Comparison of ENCODE assay signal across 23 mouse cellular contexts in genomic region chr4:114469881-114470280, GRCm38 (mm10).
DNase-seq lines count a peak whose midpoint lies in the region; ATAC-seq and TF ChIP-seq lines count a peak whose summit lies in the region.
"Had no signal": no experiment of that assay in that cellular context is flagged by ENCODE, and none has a peak within 500 bp of the region (broad histone marks: within the 10 kb centered on the region; RNA-seq: fewer than 3 reads in every experiment).

No protein-coding gene starts in this region.

- H3K4me1 ChIP-seq in hindbrain, embryonic 16.5 days (ENCODE audit: control insufficient read depth, insufficient read depth, low read depth, low read length): peaks cover 5% of the 10 kb centered on the region; the same call in 1 of the 2 replicates
- H3K4me1 ChIP-seq in hindbrain, embryonic 11.5 days (replicated peaks; ENCODE audit: control insufficient read depth, insufficient read depth, low read length): no peaks in the 10 kb centered on the region
- peaks cover 9% of the 10 kb centered on the region for H3K4me1 ChIP-seq in intestine, embryonic 16.5 days (ENCODE audit: control insufficient read depth, insufficient read depth, low read length)
- H3K4me1 ChIP-seq: forebrain, embryonic 15.5 days had no signal

- no peak overlapping the region for H3K4me3 ChIP-seq in hindbrain, embryonic 16.5 days (ENCODE audit: low read length)
- H3K4me3 ChIP-seq in hindbrain, embryonic 11.5 days (ENCODE audit: low read depth, low read length): no peak overlapping the region
- H3K4me3 ChIP-seq in intestine, embryonic 16.5 days (ENCODE audit: low read length): no peak overlapping the region
- no peak overlapping the region for H3K4me3 ChIP-seq in layer of hippocampus, adult 2 months
- H3K4me3 ChIP-seq: embryonic facial prominence, embryonic 10.5 days; embryonic facial prominence, embryonic 12.5 days; forebrain, embryonic 13.5 days; forebrain, embryonic 15.5 days had no signal

- no peak overlapping the region for H3K4me2 ChIP-seq in hindbrain, embryonic 16.5 days (ENCODE audit: low read length)
- H3K4me2 ChIP-seq in hindbrain, embryonic 11.5 days (replicated peaks; ENCODE audit: low read depth, low read length): no peak overlapping the region
- no peak overlapping the region for H3K4me2 ChIP-seq in intestine, embryonic 16.5 days (ENCODE audit: low read depth, low read length)
- H3K4me2 ChIP-seq: embryonic facial prominence, embryonic 12.5 days; forebrain, embryonic 13.5 days; forebrain, embryonic 15.5 days had no signal

- no peak overlapping the region for H3K9ac ChIP-seq in hindbrain, embryonic 16.5 days (ENCODE audit: low read depth, low read length)
- H3K9ac ChIP-seq in hindbrain, embryonic 11.5 days (ENCODE audit: low read depth, low read length): no peak overlapping the region
- no peak overlapping the region for H3K9ac ChIP-seq in intestine, embryonic 16.5 days (ENCODE audit: low read depth, low read length)
- H3K9ac ChIP-seq: embryonic facial prominence, embryonic 12.5 days; forebrain, embryonic 13.5 days; forebrain, embryonic 15.5 days; forebrain, postnatal 0 days had no signal

- no peaks in the 10 kb centered on the region for H3K27me3 ChIP-seq in hindbrain, embryonic 16.5 days (replicated peaks; ENCODE audit: control insufficient read depth, insufficient read depth, low read length)
- H3K27me3 ChIP-seq in hindbrain, embryonic 11.5 days (ENCODE audit: control insufficient read depth, insufficient read depth, low read length): no peaks in the 10 kb centered on the region
- H3K27me3 ChIP-seq in intestine, embryonic 16.5 days (replicated peaks; ENCODE audit: control insufficient read depth, insufficient read depth, low read length): no peaks in the 10 kb centered on the region
- H3K27me3 ChIP-seq: forebrain, embryonic 13.5 days; forebrain, embryonic 15.5 days had no signal

- 38% methylated on average over 1 of the region's 1 CpGs for WGBS in hindbrain, embryonic 16.5 days
- WGBS in hindbrain, embryonic 11.5 days: 54% methylated on average over 1 of the region's 1 CpGs
- WGBS in intestine, embryonic 16.5 days: 57% methylated on average over 1 of the region's 1 CpGs

- no peaks in the 10 kb centered on the region for H3K9me3 ChIP-seq in hindbrain, embryonic 16.5 days (ENCODE audit: control insufficient read depth, low read length)
- H3K9me3 ChIP-seq in hindbrain, embryonic 11.5 days (ENCODE audit: control insufficient read depth, low read length): no peaks in the 10 kb centered on the region
- no peaks in the 10 kb centered on the region for H3K9me3 ChIP-seq in intestine, embryonic 16.5 days (ENCODE audit: control insufficient read depth, low read length)
- H3K9me3 ChIP-seq: embryonic facial prominence, embryonic 10.5 days; embryonic facial prominence, embryonic 12.5 days; forebrain, embryonic 13.5 days; forebrain, embryonic 15.5 days had no signal

- ATAC-seq in hindbrain, embryonic 16.5 days: peak; percentile 57; the same call in 1 of the 2 replicates
- ATAC-seq in hindbrain, embryonic 11.5 days (ENCODE audit: low FRiP score): no peak
- ATAC-seq in intestine, embryonic 16.5 days: no peak
- ATAC-seq: CD4-positive, CD25-positive, alpha-beta regulatory T cell, adult 4 months; forebrain, embryonic 13.5 days; forebrain, embryonic 15.5 days; forebrain, postnatal 0 days had no signal

- no peak for DNase-seq in hindbrain, embryonic 11.5 days (ENCODE audit: low spot score)
- peak; percentile 35 for DNase-seq in left cerebral cortex, postnatal 4 days
- DNase-seq in left cerebral cortex, adult 9 months (ENCODE audit: low spot score in 2 of 2): no peak
- peak; percentile 14 for DNase-seq in 3T3-L1 (ENCODE audit: low read depth, low spot score)
- peak; percentile 48 for DNase-seq in NIH3T3 (ENCODE audit: low read depth)
- DNase-seq in layer of hippocampus, adult 2 months (ENCODE audit: low spot score in 2 of 2): no peak
- DNase-seq: adrenal gland, adult 8-10 months; adrenal gland, postnatal 14 days; adrenal gland, postnatal 36 days; B cell, adult 2 months; cerebellum, adult 11-12 months; cerebellum, adult 2 months; cerebellum, adult 9-10 months; cerebellum, postnatal 25 days; forebrain, postnatal 0 days had no signal

- no peak overlapping the region for H3K27ac ChIP-seq in hindbrain, embryonic 16.5 days (ENCODE audit: low read depth, low read length)
- no peak overlapping the region for H3K27ac ChIP-seq in hindbrain, embryonic 11.5 days (ENCODE audit: low read depth, low read length)
- H3K27ac ChIP-seq in intestine, embryonic 16.5 days (ENCODE audit: low read length): no peak overlapping the region
- no peak overlapping the region for H3K27ac ChIP-seq in layer of hippocampus, adult 2 months
- H3K27ac ChIP-seq: embryonic facial prominence, embryonic 10.5 days; embryonic facial prominence, embryonic 12.5 days; forebrain, embryonic 13.5 days; forebrain, embryonic 15.5 days had no signal

- no peaks in the 10 kb centered on the region for H3K36me3 ChIP-seq in hindbrain, embryonic 16.5 days (ENCODE audit: control insufficient read depth, insufficient read depth, low read length)
- no peaks in the 10 kb centered on the region for H3K36me3 ChIP-seq in hindbrain, embryonic 11.5 days (ENCODE audit: control insufficient read depth, insufficient read depth, low read length)
- no peaks in the 10 kb centered on the region for H3K36me3 ChIP-seq in intestine, embryonic 16.5 days (ENCODE audit: control insufficient read depth, insufficient read depth, low read length)
- H3K36me3 ChIP-seq: embryonic facial prominence, embryonic 10.5 days; embryonic facial prominence, embryonic 12.5 days; forebrain, embryonic 15.5 days; G1E had no signal

- no peak for TF ChIP-seq CTCF in layer of hippocampus, adult 2 months (conservative IDR thresholded peaks at IDR 0.05)

- intact Hi-C loops in left cerebral cortex, postnatal 4 days (cut with DNase I): no loop called here

Comparison
In these comparisons a context has a peak if more than half of its experiments do, and no peak if none do; other contexts are left out.
1. DNase-seq: peak in left cerebral cortex, postnatal 4 days (single experiment), 3T3-L1 (single experiment) and NIH3T3 (single experiment); none in hindbrain, embryonic 11.5 days (single experiment), left cerebral cortex, adult 9 months (0 of 2) and layer of hippocampus, adult 2 months (0 of 2).